Mouse (Mus musculus): ENCODE results near the gene Nav3. TPM values are rescaled to one million over a fixed set of nuclear protein-coding genes. Genes with fewer than 3 reads are reported as not detected.

Gene Nav3
- total RNA-seq (2023): not detected

DNA sequence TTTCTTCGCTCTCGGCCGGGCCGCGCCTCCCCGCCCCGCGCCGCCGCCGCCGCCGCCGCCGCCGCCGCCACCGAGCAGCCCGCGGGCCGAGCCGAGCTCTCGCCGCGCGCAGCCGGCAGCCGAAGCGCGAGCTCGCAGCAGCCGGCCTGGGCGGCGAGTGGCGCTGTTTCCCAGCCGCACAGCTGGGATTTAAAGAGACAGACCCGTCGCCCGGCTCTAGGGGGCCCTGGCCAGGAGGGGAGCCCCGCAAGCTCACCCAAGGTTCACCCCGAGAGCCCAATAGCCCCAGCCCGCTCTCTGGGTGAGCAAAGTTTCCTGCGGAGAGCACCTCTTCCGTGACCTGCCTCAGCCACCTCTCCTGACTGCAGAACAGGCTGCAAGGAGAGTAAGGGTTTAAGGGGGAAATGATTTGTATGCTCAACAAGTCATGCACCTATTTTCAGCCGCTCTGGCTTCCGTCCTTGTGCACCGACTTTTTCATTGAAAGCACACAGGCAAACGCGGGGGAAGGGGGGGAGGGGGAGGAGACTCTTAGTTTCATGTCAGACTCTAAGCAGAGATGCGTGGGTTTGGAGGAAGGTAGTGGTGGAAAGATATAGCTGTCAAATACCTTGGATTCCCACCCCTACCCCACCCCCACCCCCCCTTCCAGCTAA, at the start of gene Nav3:
Nav3 (minus strand) TSS at position 367 of the 656 bp plus-strand sequence.

